Mouse (Mus musculus): ENCODE results near the gene Gipc3. TPM values are rescaled to one million over a fixed set of nuclear protein-coding genes. Genes with fewer than 3 reads are reported as not detected.

The Gipc3 gene
- total RNA-seq, 2 experiments from 2014 or later: not detected

DNA sequence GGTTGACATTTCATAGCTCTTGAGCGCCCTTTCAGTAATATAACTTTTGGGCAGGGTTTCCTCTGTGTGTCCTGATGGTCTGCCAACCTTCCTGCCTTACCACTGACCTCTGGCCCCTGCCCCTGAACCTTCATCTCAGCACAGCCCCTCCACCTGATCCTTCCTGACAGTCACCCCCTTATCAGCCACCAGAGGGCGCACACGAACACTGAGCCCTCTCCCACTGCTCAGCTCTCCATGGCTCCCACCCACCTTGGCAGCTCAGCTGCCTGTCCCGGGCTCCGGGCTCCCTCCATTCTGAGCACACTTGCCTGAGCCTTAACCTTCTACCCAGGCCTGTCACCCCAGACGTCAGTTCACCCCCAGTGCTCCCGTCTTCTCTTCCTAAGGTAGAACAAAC is 53.8 kb downstream of the Gipc3 start:
- ATAC-seq (replicated peaks; ENCODE audit: poor library complexity, severe bottlenecking): no peak

DNA sequence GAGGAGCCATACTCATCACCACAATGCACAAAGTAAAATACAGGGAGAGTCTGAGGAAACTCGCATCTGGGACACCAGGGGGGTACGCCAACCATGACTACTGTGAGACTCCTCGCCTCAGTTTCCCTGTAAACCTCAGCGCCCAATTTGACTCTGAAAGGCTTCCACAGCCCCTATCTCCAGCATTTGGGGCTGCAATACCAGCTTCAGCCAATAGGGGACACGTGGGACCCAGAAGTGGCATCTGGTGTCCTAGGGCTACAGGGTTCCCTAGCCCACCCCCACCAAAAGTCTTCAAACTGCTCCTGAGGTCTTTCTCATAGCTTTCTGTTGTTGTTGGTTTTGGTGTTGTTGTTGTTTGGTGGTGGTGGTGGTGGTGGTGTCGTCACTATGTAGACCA is 54.5 kb downstream of the Gipc3 start:
- no peak for ATAC-seq (replicated peaks; ENCODE audit: poor library complexity, severe bottlenecking)

GRCm38 (mm10) chr10:81287513-81288157 is 55.4 kb downstream of the Gipc3 start:
- no peak for ATAC-seq (replicated peaks; ENCODE audit: poor library complexity, severe bottlenecking)

GRCm38 (mm10) chr10:81286586-81286985 is 56.5 kb downstream of the Gipc3 start:
- no peak for ATAC-seq (replicated peaks; ENCODE audit: poor library complexity, severe bottlenecking)

DNA sequence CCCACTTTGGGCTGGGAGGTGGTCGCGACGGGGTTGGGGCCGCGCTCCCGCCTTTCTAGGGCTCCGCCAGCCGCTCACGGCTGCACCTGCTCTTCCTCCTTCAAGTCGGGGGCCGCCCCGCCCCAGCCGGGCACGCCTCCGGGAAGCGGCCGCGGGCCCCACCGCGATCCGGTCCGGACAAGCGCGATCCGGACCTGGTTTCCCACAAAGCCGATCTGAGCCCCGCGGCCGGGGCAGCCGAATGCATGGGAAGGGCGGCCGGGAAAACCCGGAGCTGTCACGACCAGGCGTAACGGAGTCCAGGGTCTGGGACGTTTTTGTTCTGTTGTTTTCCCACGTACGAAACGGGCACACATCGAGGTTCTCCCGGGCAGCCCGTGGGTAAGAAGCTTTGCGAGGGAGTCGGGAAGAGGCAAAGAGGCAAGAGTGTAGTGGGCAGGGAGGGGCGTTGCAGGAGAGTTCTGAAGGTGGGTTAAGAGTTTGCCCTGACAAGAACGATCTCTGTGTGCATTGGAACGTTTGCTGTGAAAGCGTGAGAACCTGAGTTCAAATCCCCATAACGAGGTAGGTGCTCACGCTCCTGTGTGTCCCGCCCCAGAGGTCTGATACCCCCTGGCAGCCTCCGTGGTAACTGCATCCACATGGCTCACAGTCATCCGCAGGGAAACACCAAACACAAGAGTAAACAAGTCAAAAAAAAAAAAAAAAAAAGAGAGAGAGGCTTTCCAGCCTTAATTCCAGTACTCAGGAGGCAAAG is 57.2 kb downstream of the Gipc3 start:
- peak; percentile 88 for ATAC-seq (replicated peaks; ENCODE audit: poor library complexity, severe bottlenecking)

Other genes with a start within 250 kb of the Gipc3 start
Only the 30 nearest of the 33 such genes appear.
- 16.1 and 20.6 TPM in 2 replicates for gene Zbtb7a, start 208.0 kb downstream of the Gipc3 start, total RNA-seq (2014; fragmentation: Nextera tagmentation)
- 7.1 and 8.0 TPM in 2 replicates for gene Zbtb7a, start 208.0 kb downstream of the Gipc3 start, total RNA-seq (2017)
- 6.3 and 22.9 TPM in 2 replicates for gene Pias4, start 175.3 kb downstream of the Gipc3 start, total RNA-seq (2014; fragmentation: Nextera tagmentation)
- 7.8 and 8.1 TPM in 2 replicates for gene Pias4, start 175.3 kb downstream of the Gipc3 start, total RNA-seq (2017)
- gene Eef2, start 166.6 kb downstream of the Gipc3 start, total RNA-seq (2014; fragmentation: Nextera tagmentation): 843 and 1,029 TPM in 2 replicates
- gene Eef2, start 166.6 kb downstream of the Gipc3 start, total RNA-seq (2017): 1,504 and 1,576 TPM in 2 replicates
- gene Dapk3, start 160.3 kb downstream of the Gipc3 start, total RNA-seq (2014; fragmentation: Nextera tagmentation): 25.7 and 40.8 TPM in 2 replicates
- gene Dapk3, start 160.3 kb downstream of the Gipc3 start, total RNA-seq (2017): 20.5 and 33.0 TPM in 2 replicates
- not detected in 2 replicates for gene 4930442H23Rik, start 159.4 kb downstream of the Gipc3 start, total RNA-seq (2014; fragmentation: Nextera tagmentation)
- gene 4930442H23Rik, start 159.4 kb downstream of the Gipc3 start, total RNA-seq (2017): not detected in 2 replicates
- gene Nmrk2, start 141.2 kb downstream of the Gipc3 start, total RNA-seq (2014; fragmentation: Nextera tagmentation): not detected in 2 replicates
- not detected in 2 replicates for gene Nmrk2, start 141.2 kb downstream of the Gipc3 start, total RNA-seq (2017)
- not detected in 2 replicates for gene Atcay, start 112.4 kb downstream of the Gipc3 start, total RNA-seq (2014; fragmentation: Nextera tagmentation)
- gene Atcay, start 112.4 kb downstream of the Gipc3 start, total RNA-seq (2017): not detected in 2 replicates
- gene Zfr2, start 110.1 kb downstream of the Gipc3 start, total RNA-seq (2014; fragmentation: Nextera tagmentation): not detected in 2 replicates
- 0.13 TPM in 1 of 2 replicates, not detected in the other for gene Zfr2, start 110.1 kb downstream of the Gipc3 start, total RNA-seq (2017)
- 16.8 and 35.6 TPM in 2 replicates for gene Matk, start 90.3 kb downstream of the Gipc3 start, total RNA-seq (2014; fragmentation: Nextera tagmentation)
- 39.1 and 43.9 TPM in 2 replicates for gene Matk, start 90.3 kb downstream of the Gipc3 start, total RNA-seq (2017)
- gene Mrpl54, start 76.3 kb downstream of the Gipc3 start, total RNA-seq (2014; fragmentation: Nextera tagmentation): 94.0 and 105 TPM in 2 replicates
- 161 and 185 TPM in 2 replicates for gene Mrpl54, start 76.3 kb downstream of the Gipc3 start, total RNA-seq (2017)
- 19.7 and 29.1 TPM in 2 replicates for gene Apba3, start 76.3 kb downstream of the Gipc3 start, total RNA-seq (2014; fragmentation: Nextera tagmentation)
- 14.2 and 19.9 TPM in 2 replicates for gene Apba3, start 76.3 kb downstream of the Gipc3 start, total RNA-seq (2017)
- 1.0 and 8.4 TPM in 2 replicates for gene Tjp3, start 51.7 kb downstream of the Gipc3 start, total RNA-seq (2014; fragmentation: Nextera tagmentation)
- gene Tjp3, start 51.7 kb downstream of the Gipc3 start, total RNA-seq (2017): 1.3 and 6.2 TPM in 2 replicates
- 32.4 and 42.7 TPM in 2 replicates for gene Pip5k1c, start 50.3 kb downstream of the Gipc3 start, total RNA-seq (2014; fragmentation: Nextera tagmentation)
- gene Pip5k1c, start 50.3 kb downstream of the Gipc3 start, total RNA-seq (2017): 24.7 and 32.7 TPM in 2 replicates
- gene Cactin, start 22.2 kb downstream of the Gipc3 start, total RNA-seq (2014; fragmentation: Nextera tagmentation): 16.2 and 16.3 TPM in 2 replicates
- 19.4 and 26.5 TPM in 2 replicates for gene Cactin, start 22.2 kb downstream of the Gipc3 start, total RNA-seq (2017)
- not detected in 2 replicates for gene Tbxa2r, start 14.5 kb downstream of the Gipc3 start, total RNA-seq (2014; fragmentation: Nextera tagmentation)
- 0.09 TPM in 1 of 2 replicates, not detected in the other for gene Tbxa2r, start 14.5 kb downstream of the Gipc3 start, total RNA-seq (2017)
- 19.1 and 43.4 TPM in 2 replicates for gene Hmg20b, start 7.2 kb upstream of the Gipc3 start, total RNA-seq (2014; fragmentation: Nextera tagmentation)
- gene Hmg20b, start 7.2 kb upstream of the Gipc3 start, total RNA-seq (2017): 29.8 and 35.5 TPM in 2 replicates
- 12.0 and 17.5 TPM in 2 replicates for gene Mfsd12, start 14.2 kb upstream of the Gipc3 start, total RNA-seq (2014; fragmentation: Nextera tagmentation)
- 10.8 and 11.5 TPM in 2 replicates for gene Mfsd12, start 14.2 kb upstream of the Gipc3 start, total RNA-seq (2017)
- gene 4930404N11Rik, start 22.6 kb upstream of the Gipc3 start, total RNA-seq (2014; fragmentation: Nextera tagmentation): not detected in 2 replicates
- gene 4930404N11Rik, start 22.6 kb upstream of the Gipc3 start, total RNA-seq (2017): 0.10 and 0.26 TPM in 2 replicates
- gene Fzr1, start 35.2 kb upstream of the Gipc3 start, total RNA-seq (2014; fragmentation: Nextera tagmentation): 14.8 and 17.0 TPM in 2 replicates
- gene Fzr1, start 35.2 kb upstream of the Gipc3 start, total RNA-seq (2017): 13.5 and 15.3 TPM in 2 replicates
- 12.2 and 34.9 TPM in 2 replicates for gene Dohh, start 41.2 kb upstream of the Gipc3 start, total RNA-seq (2014; fragmentation: Nextera tagmentation)
- 41.8 and 46.2 TPM in 2 replicates for gene Dohh, start 41.2 kb upstream of the Gipc3 start, total RNA-seq (2017)
- 4.0 TPM in 1 of 2 replicates, not detected in the other for gene Gm48551, start 41.2 kb upstream of the Gipc3 start, total RNA-seq (2014; fragmentation: Nextera tagmentation)
- 0.30 TPM in 1 of 2 replicates, not detected in the other for gene Gm48551, start 41.2 kb upstream of the Gipc3 start, total RNA-seq (2017)
- 2.2 TPM in 1 of 2 replicates, not detected in the other for gene Gm48552, start 45.7 kb upstream of the Gipc3 start, total RNA-seq (2014; fragmentation: Nextera tagmentation)
- gene Gm48552, start 45.7 kb upstream of the Gipc3 start, total RNA-seq (2017): not detected in 2 replicates
- gene Smim24, start 49.8 kb upstream of the Gipc3 start, total RNA-seq (2014; fragmentation: Nextera tagmentation): 37.5 and 43.6 TPM in 2 replicates
- 11.5 and 13.3 TPM in 2 replicates for gene Smim24, start 49.8 kb upstream of the Gipc3 start, total RNA-seq (2017)
- gene Nfic, start 112.4 kb upstream of the Gipc3 start, total RNA-seq (2014; fragmentation: Nextera tagmentation): 39.6 and 41.7 TPM in 2 replicates
- gene Nfic, start 112.4 kb upstream of the Gipc3 start, total RNA-seq (2017): 5.3 and 10.5 TPM in 2 replicates
- gene Celf5, start 139.4 kb upstream of the Gipc3 start, total RNA-seq (2014; fragmentation: Nextera tagmentation): not detected in 2 replicates
- gene Celf5, start 139.4 kb upstream of the Gipc3 start, total RNA-seq (2017): not detected in 2 replicates
- 124 and 140 TPM in 2 replicates for gene Ncln, start 153.1 kb upstream of the Gipc3 start, total RNA-seq (2014; fragmentation: Nextera tagmentation)
- gene Ncln, start 153.1 kb upstream of the Gipc3 start, total RNA-seq (2017): 83.1 and 128 TPM in 2 replicates
- 7.8 and 10.5 TPM in 2 replicates for gene S1pr4, start 156.9 kb upstream of the Gipc3 start, total RNA-seq (2014; fragmentation: Nextera tagmentation)
- 7.0 and 9.2 TPM in 2 replicates for gene S1pr4, start 156.9 kb upstream of the Gipc3 start, total RNA-seq (2017)
- 30.0 and 31.7 TPM in 2 replicates for gene Gna15, start 181.0 kb upstream of the Gipc3 start, total RNA-seq (2014; fragmentation: Nextera tagmentation)
- 23.8 and 34.6 TPM in 2 replicates for gene Gna15, start 181.0 kb upstream of the Gipc3 start, total RNA-seq (2017)
- gene Gna11, start 201.9 kb upstream of the Gipc3 start, total RNA-seq (2014; fragmentation: Nextera tagmentation): 17.0 and 25.7 TPM in 2 replicates
- 4.9 and 6.4 TPM in 2 replicates for gene Gna11, start 201.9 kb upstream of the Gipc3 start, total RNA-seq (2017)
- 216 and 220 TPM in 2 replicates for gene Aes, start 216.2 kb upstream of the Gipc3 start, total RNA-seq (2014; fragmentation: Nextera tagmentation)
- gene Aes, start 216.2 kb upstream of the Gipc3 start, total RNA-seq (2017): 151 and 250 TPM in 2 replicates